Mouse (Mus musculus) CH12.LX (cell line): Measurements from ENCODE around the gene Rab3ip.

Experiments used
- BHLHE40 ChIP-seq: IDR thresholded peaks from 2 replicates; pipeline ENCODE4 v1.6.1; 2011; ENCODE audit warnings: mild to moderate bottlenecking, low read depth, low read length, improper control_type of control experiment
- CTCF ChIP-seq, 2 experiments: IDR thresholded peaks in 1 of 2; conservative IDR thresholded peaks in 1 of 2; 2 replicates each; pipeline ENCODE4 v1.5.1; 2011 to 2012; ENCODE audit warnings: low read depth in 2 of 2, low read length in 2 of 2, improper control_type of control experiment in 1 of 2, inconsistent platforms in 1 of 2, mild to moderate bottlenecking in 1 of 2, moderate library complexity in 1 of 2
- MEF2A ChIP-seq: IDR thresholded peaks from 2 replicates; pipeline ENCODE4 v1.6.1; 2014; ENCODE audit warnings: low read depth, mild to moderate bottlenecking, inconsistent platforms, low read length, improper control_type of control experiment, borderline replicate concordance
- POLR2A ChIP-seq: IDR thresholded peaks from 2 replicates; pipeline ENCODE4 v1.6.1; 2011; ENCODE audit warnings: low read depth, mild to moderate bottlenecking, improper control_type of control experiment, low read length
- POLR2AphosphoS2 ChIP-seq: IDR thresholded peaks from 2 replicates; pipeline ENCODE4 v1.6.1; 2011; ENCODE audit warnings: low read depth, low read length, improper control_type of control experiment
- SMC3 ChIP-seq: IDR thresholded peaks from 2 replicates; pipeline ENCODE4 v1.6.1; 2011; ENCODE audit warnings: low read depth, low read length, improper control_type of control experiment
- TCF12 ChIP-seq: IDR thresholded peaks from 2 replicates; pipeline ENCODE4 v1.6.1; 2014; ENCODE audit warnings: low read depth, mild to moderate bottlenecking, inconsistent platforms, low read length, improper control_type of control experiment

DNA sequence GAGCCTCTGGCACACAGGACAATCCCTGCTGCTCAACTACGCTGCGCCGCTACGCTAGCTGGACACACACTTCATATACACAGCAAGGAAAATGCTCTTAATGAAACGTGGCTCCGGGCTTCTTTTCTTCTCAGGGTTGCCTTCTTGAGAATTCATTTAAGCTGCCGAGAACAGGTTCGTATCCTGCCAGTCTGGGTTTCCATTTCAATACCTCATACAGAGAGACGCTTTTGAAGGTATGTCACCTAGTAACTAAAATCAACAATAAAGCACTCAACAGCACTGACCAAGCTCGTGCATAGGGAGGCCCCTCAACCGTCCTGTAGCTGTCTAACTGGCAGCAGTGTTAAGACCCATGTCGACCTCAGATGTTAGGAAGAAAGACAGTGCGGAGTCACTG, 18.2 kb downstream of the Rab3ip start:
- TF ChIP-seq POLR2AphosphoS2 (no peak), CTCF (conservative IDR thresholded peaks at IDR 0.05 in 1 of 2, IDR thresholded peaks at IDR 0.05 in 1 of 2; ENCODE audit: low read depth in 2 of 2, low read length in 2 of 2) (no peak), POLR2A (no peak), SMC3 (no peak), MEF2A (no peak), TCF12 (no peak), BHLHE40 (no peak)
